Comparison of ENCODE assay signal across 28 mouse cellular contexts in genomic region chr9:55677099-55677498, GRCm38 (mm10).
"Had no signal": no experiment of that assay in that cellular context is flagged by ENCODE, and none has a peak within 500 bp of the region (broad histone marks: within the 10 kb centered on the region; RNA-seq: fewer than 3 reads in every experiment).

No protein-coding gene starts in this region.

- H3K4me3 ChIP-seq: left cerebral cortex, adult 2 months; limb, embryonic 10.5 days; limb, embryonic 12.5 days; limb, embryonic 13.5 days; limb, embryonic 15.5 days; liver, embryonic 12.5 days; liver, embryonic 13.5 days; liver, embryonic 15.5 days; lung, embryonic 15.5 days; megakaryocyte, embryonic 14.5 days; midbrain, embryonic 10.5 days; midbrain, embryonic 12.5 days; midbrain, embryonic 13.5 days; midbrain, embryonic 15.5 days; myocyte had no signal

- DNase-seq: left cerebral cortex, postnatal 4 days; liver; liver, embryonic 13.5 days; liver, postnatal 0 days; lung, adult 18-20 months; lung, adult 2 months; lung, embryonic 14.5 days; lung, postnatal 10 days; lung, postnatal 14 days; lung, postnatal 36 days; lung, postnatal 4 days; midbrain, embryonic 14.5 days had no signal

- H3K9ac ChIP-seq: limb, embryonic 12.5 days; limb, embryonic 13.5 days; limb, embryonic 15.5 days; liver, embryonic 12.5 days; liver, embryonic 13.5 days; liver, embryonic 14.5 days; liver, embryonic 15.5 days; liver, postnatal 0 days; lung, embryonic 14.5 days; lung, embryonic 15.5 days; midbrain, embryonic 12.5 days; midbrain, embryonic 13.5 days; midbrain, embryonic 15.5 days had no signal

- H3K27ac ChIP-seq: left cerebral cortex, adult 2 months; limb, embryonic 10.5 days; limb, embryonic 12.5 days; limb, embryonic 13.5 days; limb, embryonic 15.5 days; liver, embryonic 12.5 days; liver, embryonic 13.5 days; liver, embryonic 14.5 days; liver, embryonic 15.5 days; lung, embryonic 15.5 days; macrophage; midbrain, embryonic 10.5 days; midbrain, embryonic 12.5 days; midbrain, embryonic 13.5 days; midbrain, embryonic 15.5 days had no signal

- H3K27me3 ChIP-seq: limb, embryonic 12.5 days; limb, embryonic 13.5 days; limb, embryonic 15.5 days; liver, embryonic 12.5 days; liver, embryonic 13.5 days; liver, embryonic 15.5 days; lung, embryonic 15.5 days; megakaryocyte, embryonic 14.5 days; midbrain, embryonic 12.5 days; midbrain, embryonic 13.5 days; midbrain, embryonic 15.5 days had no signal

- H3K4me1 ChIP-seq: limb, embryonic 10.5 days; limb, embryonic 12.5 days; limb, embryonic 13.5 days; limb, embryonic 15.5 days; liver, embryonic 12.5 days; liver, embryonic 13.5 days; liver, embryonic 15.5 days; lung, embryonic 15.5 days; megakaryocyte, embryonic 14.5 days; midbrain, embryonic 10.5 days; midbrain, embryonic 12.5 days; midbrain, embryonic 13.5 days; midbrain, embryonic 15.5 days had no signal

- H3K9me3 ChIP-seq: limb, embryonic 10.5 days; limb, embryonic 12.5 days; limb, embryonic 13.5 days; limb, embryonic 15.5 days; liver, embryonic 12.5 days; liver, embryonic 13.5 days; liver, embryonic 15.5 days; lung, embryonic 15.5 days; megakaryocyte, embryonic 14.5 days; midbrain, embryonic 10.5 days; midbrain, embryonic 12.5 days; midbrain, embryonic 13.5 days; midbrain, embryonic 15.5 days had no signal

- H3K36me3 ChIP-seq: limb, embryonic 10.5 days; limb, embryonic 12.5 days; limb, embryonic 13.5 days; limb, embryonic 15.5 days; liver, embryonic 12.5 days; liver, embryonic 13.5 days; liver, embryonic 15.5 days; lung, embryonic 15.5 days; midbrain, embryonic 10.5 days; midbrain, embryonic 12.5 days; midbrain, embryonic 13.5 days; midbrain, embryonic 15.5 days had no signal
